Mouse (Mus musculus) hindbrain, embryonic 13.5 days (tissue): ENCODE measurements around the gene Tdrd1. TPM values are rescaled to one million over a fixed set of nuclear protein-coding genes. Genes with fewer than 3 reads are reported as not detected.

Source experiments
- ATAC-seq: fragments of 200-750 bp; cut with Nextera tagmentation; 2 replicates; pipeline ENCODE4 v1.8.0; 2017; ENCODE audit warnings: moderate TSS enrichment; ENCODE audit not compliant: low FRiP score
- H3K27ac ChIP-seq: fragments of 300-500 bp; sonication (generic); 2 replicates; pipeline ENCODE4 v1.5.1; 2015; ENCODE audit warnings: inconsistent platforms, mild to moderate bottlenecking, moderate library complexity
- H3K27me3 ChIP-seq: fragments of 300-500 bp; sonication (generic); 2 replicates; pipeline ENCODE4 v1.6.1; 2015; ENCODE audit warnings: mild to moderate bottlenecking, inconsistent platforms
- H3K36me3 ChIP-seq: fragments of 300-500 bp; sonication (generic); 2 replicates; pipeline ENCODE4 v1.6.1; 2015; ENCODE audit warnings: mild to moderate bottlenecking, inconsistent platforms
- H3K4me1 ChIP-seq: fragments of 300-500 bp; sonication (generic); replicated peaks from 2 replicates; pipeline ENCODE4 v1.6.1; 2015; ENCODE audit warnings: inconsistent platforms
- H3K4me2 ChIP-seq: fragments of 300-500 bp; sonication (generic); 2 replicates; pipeline ENCODE4 v1.6.1; 2015; ENCODE audit warnings: inconsistent platforms, mild to moderate bottlenecking, moderate library complexity
- H3K4me3 ChIP-seq: fragments of 300-500 bp; sonication (generic); 2 replicates; pipeline ENCODE4 v1.5.1; 2015; ENCODE audit warnings: mild to moderate bottlenecking, inconsistent platforms
- H3K9ac ChIP-seq: fragments of 300-500 bp; sonication (generic); 2 replicates; pipeline ENCODE4 v1.6.1; 2015; ENCODE audit warnings: mild to moderate bottlenecking, inconsistent platforms
- H3K9me3 ChIP-seq: fragments of 300-500 bp; sonication (generic); 2 replicates; pipeline ENCODE4 v1.6.1; 2016; ENCODE audit warnings: inconsistent platforms
- WGBS: fragments of 180-500 bp; shearing (Covaris S2); methylation state at CpG from one replicate; pipeline ENCODE4 v1.1.7; 2015; 5-methylcytosine and 5-hydroxymethylcytosine counted together
- polyA plus RNA-seq: library from polyadenylated mRNA; unstranded; fragments of >200 nt; fragmentation: Nextera tagmentation; extraction: Ambion mirVana; gene quantifications from 2 replicates; pipeline ENCODE4 v1.2.1, GENCODE M21; 2015

The Tdrd1 gene
- polyA plus RNA-seq, 1 experiment from 2014 or later: 0.77 TPM

- Histone ChIP-seq H3K4me2 (no peak overlapping the region), H3K27me3 (no peaks in the 10 kb centered on the region), H3K9me3 (no peaks in the 10 kb centered on the region), H3K9ac (no peak overlapping the region), H3K27ac (no peak overlapping the region), H3K36me3 (no peaks in the 10 kb centered on the region), H3K4me3 (no peak overlapping the region), H3K4me1 (0 out of 2 replicates have a peak, but pooled peaks cover 4% of the 10 kb centered on the region)
- 83% methylated on average over 5 of the region's 5 CpGs for WGBS
- no peak for ATAC-seq
Observed at GRCm38 (mm10) chr19:56893326-56893725, 67.3 kb downstream of the Tdrd1 start.

DNA sequence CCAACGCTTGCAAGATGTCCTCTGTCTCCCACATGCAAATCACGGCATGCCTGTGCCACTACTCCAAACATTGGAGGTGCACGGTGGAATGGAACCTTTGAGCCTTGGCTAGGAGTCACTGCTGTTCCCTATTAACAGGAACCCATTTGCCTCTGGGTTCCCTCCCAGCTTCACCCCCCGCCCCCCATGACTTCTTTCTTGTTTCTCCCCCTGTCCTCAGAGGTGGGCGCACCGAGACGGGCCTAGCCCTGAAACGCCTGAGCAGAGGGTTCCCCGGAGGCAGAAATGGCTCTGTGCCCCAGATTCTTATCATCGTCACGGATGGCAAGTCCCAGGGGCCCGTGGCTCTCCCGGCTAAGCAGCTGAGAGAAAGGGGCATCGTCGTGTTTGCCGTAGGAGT is 71.6 kb downstream of the Tdrd1 start:
- Histone ChIP-seq H3K9me3 (no peaks in the 10 kb centered on the region), H3K36me3 (no peaks in the 10 kb centered on the region), H3K27ac (no peak overlapping the region), H3K9ac (no peak overlapping the region), H3K4me1 (0 out of 2 replicates have a peak, but pooled peaks cover 4% of the 10 kb centered on the region), H3K4me2 (no peak overlapping the region), H3K4me3 (no peak overlapping the region), H3K27me3 (no peaks in the 10 kb centered on the region)
- 79% methylated on average over 16 of the region's 16 CpGs for WGBS
- ATAC-seq: no peak

GRCm38 (mm10) chr19:56904095-56904494 is 78.1 kb downstream of the Tdrd1 start:
- Histone ChIP-seq H3K9ac (no peak overlapping the region), H3K36me3 (no peaks in the 10 kb centered on the region), H3K4me2 (no peak overlapping the region), H3K4me1 (peaks cover 8% of the 10 kb centered on the region; the same call in 1 of the 2 replicates), H3K27ac (no peak overlapping the region), H3K4me3 (no peak overlapping the region), H3K27me3 (no peaks in the 10 kb centered on the region), H3K9me3 (no peaks in the 10 kb centered on the region)
- 80% methylated on average over 3 of the region's 3 CpGs for WGBS
- ATAC-seq: no peak

DNA sequence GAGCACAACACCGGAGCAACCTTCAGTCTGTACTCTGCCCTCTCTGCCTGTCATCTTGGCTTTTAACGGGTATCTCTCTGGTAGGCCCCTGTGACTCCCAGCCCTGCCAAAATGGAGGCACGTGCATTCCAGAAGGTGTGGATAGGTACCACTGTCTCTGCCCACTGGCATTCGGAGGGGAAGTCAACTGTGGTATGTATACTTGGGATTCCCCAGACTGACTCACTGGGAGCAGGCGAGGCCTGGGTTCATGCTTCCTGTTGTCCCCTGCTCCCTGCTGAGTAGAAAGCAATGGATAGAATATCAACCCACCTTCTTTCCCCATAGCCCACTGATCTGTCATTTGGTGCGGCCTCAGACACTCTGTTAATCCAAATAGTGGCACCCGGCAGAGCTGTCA is 79.4 kb downstream of the Tdrd1 start:
- H3K9ac ChIP-seq: no peak overlapping the region
- ATAC-seq: no peak
- no peak overlapping the region for H3K4me2 ChIP-seq
- H3K27me3 ChIP-seq: no peaks in the 10 kb centered on the region
- H3K4me3 ChIP-seq: no peak overlapping the region
- H3K27ac ChIP-seq: no peak overlapping the region
- no peaks in the 10 kb centered on the region for H3K9me3 ChIP-seq
- no peaks in the 10 kb centered on the region for H3K36me3 ChIP-seq
- WGBS: 87% methylated on average over 7 of the region's 7 CpGs
- H3K4me1 ChIP-seq: peaks cover 9% of the 10 kb centered on the region; the same call in 1 of the 2 replicates

GRCm38 (mm10) chr19:56907850-56908249 is 81.8 kb downstream of the Tdrd1 start:
- Histone ChIP-seq H3K4me2 (no peak overlapping the region), H3K27me3 (no peaks in the 10 kb centered on the region), H3K36me3 (no peaks in the 10 kb centered on the region), H3K9me3 (no peaks in the 10 kb centered on the region), H3K27ac (no peak overlapping the region), H3K4me3 (no peak overlapping the region), H3K9ac (no peak overlapping the region), H3K4me1 (peaks cover 14% of the 10 kb centered on the region; the same call in 1 of the 2 replicates)
- no peak for ATAC-seq
- WGBS: 44% methylated on average over 3 of the region's 3 CpGs

DNA sequence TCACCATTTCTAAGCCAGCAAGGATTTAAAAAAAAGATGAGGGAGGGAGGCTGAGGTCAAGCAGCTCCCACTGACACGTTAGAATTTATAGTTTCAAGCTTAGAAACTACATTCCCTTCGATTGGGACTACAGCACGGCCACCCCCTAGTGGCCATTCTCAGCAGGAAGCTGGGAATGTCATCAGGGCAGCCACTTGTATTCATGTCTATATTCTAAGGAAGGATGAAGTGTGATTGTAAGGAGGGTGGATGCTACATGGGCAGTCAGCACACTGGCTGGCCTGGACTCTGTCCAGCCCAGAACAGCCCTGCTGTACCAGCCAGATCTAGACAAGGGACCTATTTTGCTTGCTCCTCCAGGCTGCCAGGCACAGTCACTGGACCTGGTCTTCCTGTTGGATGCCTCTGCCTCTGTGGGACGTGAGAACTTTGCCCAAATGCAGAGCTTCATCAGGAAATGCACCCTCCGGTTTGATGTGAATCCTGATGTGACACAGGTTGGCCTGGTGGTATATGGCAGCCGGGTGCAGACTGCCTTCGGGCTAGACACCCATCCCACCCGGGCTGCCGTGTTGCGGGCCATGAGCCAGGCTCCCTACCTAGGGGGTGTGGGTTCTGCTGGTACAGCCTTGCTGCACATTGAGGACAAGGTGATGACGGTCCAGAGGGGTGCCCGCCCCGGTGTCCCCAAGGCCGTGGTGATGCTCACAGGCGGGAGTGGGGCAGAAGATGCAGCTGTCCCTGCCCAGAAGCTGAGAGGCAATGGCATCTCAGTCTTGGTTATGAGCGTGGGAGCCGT is 82.7 kb downstream of the Tdrd1 start:
- no peaks in the 10 kb centered on the region for H3K9me3 ChIP-seq
- no peak overlapping the region for H3K4me3 ChIP-seq
- no peak for ATAC-seq
- H3K36me3 ChIP-seq: no peaks in the 10 kb centered on the region
- H3K27ac ChIP-seq: no peak overlapping the region
- peaks cover 14% of the 10 kb centered on the region; the same call in 1 of the 2 replicates for H3K4me1 ChIP-seq
- H3K4me2 ChIP-seq: no peak overlapping the region
- 76% methylated on average over 17 of the region's 17 CpGs for WGBS
- H3K9ac ChIP-seq: no peak overlapping the region
- H3K27me3 ChIP-seq: no peaks in the 10 kb centered on the region

DNA sequence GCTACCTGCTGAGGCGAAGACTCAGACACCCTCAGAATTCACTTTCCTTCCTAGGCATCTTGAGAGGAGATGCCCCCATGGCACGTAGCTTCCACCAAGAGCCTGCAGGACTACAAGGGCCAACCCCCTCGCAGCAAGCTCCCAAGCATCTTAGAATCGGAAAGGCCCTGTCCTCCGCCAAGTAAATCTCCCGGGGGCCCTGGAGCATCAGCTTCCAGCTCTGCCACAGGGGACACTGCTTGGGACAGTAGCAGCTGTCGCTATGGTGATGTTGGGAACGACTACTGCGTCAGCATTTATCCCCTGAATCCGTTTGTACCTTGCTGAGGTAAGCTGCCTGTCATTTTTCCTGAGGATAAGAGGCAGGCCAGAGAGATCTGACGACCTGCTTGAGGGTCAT is 84.6 kb downstream of the Tdrd1 start:
- peaks cover 12% of the 10 kb centered on the region; the same call in 1 of the 2 replicates for H3K36me3 ChIP-seq
- no peak overlapping the region for H3K9ac ChIP-seq
- H3K9me3 ChIP-seq: no peaks in the 10 kb centered on the region
- no peak overlapping the region for H3K27ac ChIP-seq
- peaks cover 14% of the 10 kb centered on the region; the same call in 1 of the 2 replicates for H3K4me1 ChIP-seq
- H3K27me3 ChIP-seq: no peaks in the 10 kb centered on the region
- no peak overlapping the region for H3K4me2 ChIP-seq
- 53% methylated on average over 11 of the region's 11 CpGs for WGBS
- ATAC-seq: no peak
- H3K4me3 ChIP-seq: no peak overlapping the region

DNA sequence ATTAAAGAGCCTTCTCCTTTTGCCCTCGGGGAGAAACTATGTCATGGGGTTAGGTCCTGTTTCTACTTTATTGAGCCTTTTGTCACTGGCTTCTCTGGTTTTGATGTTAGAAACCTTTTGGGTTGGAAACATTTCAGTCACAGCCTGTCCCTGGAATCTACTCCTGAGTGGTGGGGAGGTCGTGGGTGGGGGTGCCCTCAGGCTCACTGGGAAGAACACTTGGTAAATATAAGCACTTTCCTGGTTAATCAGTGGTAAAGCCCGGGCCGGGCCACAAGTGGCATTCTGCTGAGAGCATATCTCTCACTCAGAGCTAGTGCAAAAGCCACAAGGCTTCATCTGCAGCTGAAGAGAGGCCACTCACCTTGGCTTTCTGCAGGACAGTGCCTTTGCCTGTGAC is 87.8 kb downstream of the Tdrd1 start:
- Histone ChIP-seq H3K36me3 (peaks cover 12% of the 10 kb centered on the region; the same call in 1 of the 2 replicates), H3K27ac (no peak overlapping the region), H3K4me3 (no peak overlapping the region), H3K27me3 (no peaks in the 10 kb centered on the region), H3K9ac (no peak overlapping the region), H3K9me3 (no peaks in the 10 kb centered on the region), H3K4me2 (no peak overlapping the region), H3K4me1 (peaks cover 6% of the 10 kb centered on the region; the same call in 1 of the 2 replicates)
- no peak for ATAC-seq
- WGBS: 90% methylated on average over 4 of the region's 4 CpGs

DNA sequence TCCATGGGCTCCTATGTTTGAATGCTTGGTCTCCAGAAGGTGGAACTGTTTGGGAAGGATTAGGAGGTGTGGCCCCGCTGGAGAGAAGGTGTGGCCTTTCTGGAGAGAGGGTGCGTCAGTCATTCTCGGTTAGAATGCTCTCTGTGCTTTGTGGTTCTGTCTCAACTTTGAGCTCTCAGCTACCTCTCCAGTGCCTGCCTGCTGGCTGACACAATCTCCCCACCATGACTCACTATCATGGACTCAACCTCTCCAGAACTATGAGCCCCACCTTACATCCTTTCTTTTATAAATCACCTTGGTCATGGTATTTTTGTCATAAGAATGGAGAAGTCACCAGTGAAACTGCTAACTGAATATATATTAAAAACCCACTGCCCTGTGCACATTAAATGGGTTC is 88.6 kb downstream of the Tdrd1 start:
- no peak for ATAC-seq
- 93% methylated on average over 3 of the region's 3 CpGs for WGBS
- Histone ChIP-seq H3K9me3 (no peaks in the 10 kb centered on the region), H3K9ac (no peak overlapping the region), H3K4me3 (no peak overlapping the region), H3K27ac (no peak overlapping the region), H3K4me1 (peaks cover 6% of the 10 kb centered on the region; the same call in 1 of the 2 replicates), H3K27me3 (no peaks in the 10 kb centered on the region), H3K4me2 (no peak overlapping the region), H3K36me3 (peaks cover 12% of the 10 kb centered on the region; the same call in 1 of the 2 replicates)

DNA sequence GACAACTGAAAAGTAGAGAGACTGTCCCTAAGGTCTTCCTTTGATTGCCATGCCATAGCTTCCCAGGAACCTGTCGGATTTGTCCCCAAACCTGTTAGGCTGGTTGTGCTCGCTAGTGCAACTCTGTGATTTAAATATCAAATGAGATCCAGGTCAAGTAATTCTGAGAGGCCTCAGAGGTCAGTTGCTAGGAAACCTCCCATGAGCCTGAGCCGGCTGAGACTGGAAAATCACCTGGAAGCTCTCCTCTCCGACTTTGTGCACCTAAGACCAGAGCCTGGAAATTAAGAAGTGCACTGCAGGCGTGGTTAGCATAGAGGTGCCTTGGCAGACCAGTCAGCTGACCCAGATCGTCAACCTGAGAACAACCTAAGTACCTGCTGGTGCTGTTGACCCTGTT is 89.1 kb downstream of the Tdrd1 start:
- Histone ChIP-seq H3K27me3 (no peaks in the 10 kb centered on the region), H3K9me3 (no peaks in the 10 kb centered on the region)

More for the DNA sequence above, 89.1 kb downstream of the Tdrd1 start:
- no peak overlapping the region for H3K9ac ChIP-seq
- no peak overlapping the region for H3K4me2 ChIP-seq
- H3K4me1 ChIP-seq: peaks cover 6% of the 10 kb centered on the region; the same call in 1 of the 2 replicates
- H3K36me3 ChIP-seq: peaks cover 12% of the 10 kb centered on the region; the same call in 1 of the 2 replicates
- no peak overlapping the region for H3K4me3 ChIP-seq
- H3K27ac ChIP-seq: no peak overlapping the region
- WGBS: 53% methylated on average over 6 of the region's 6 CpGs
- ATAC-seq: no peak
